Mouse (Mus musculus) erythroblast, embryonic 14.5 days (primary cell): Measurements from ENCODE around the gene Itpripl2.

Experiments used
- GATA1 ChIP-seq: IDR thresholded peaks from 2 replicates; pipeline ENCODE4 v1.6.1; 2012; ENCODE audit warnings: low read length, inconsistent platforms, mixed read lengths
- TAL1 ChIP-seq: IDR thresholded peaks from 3 replicates; pipeline ENCODE4 v1.6.1; 2012; ENCODE audit warnings: low read length, inconsistent platforms, mixed read lengths

- TF ChIP-seq GATA1, result no peak
- TF ChIP-seq TAL1, result no peak
Observed at GRCm38 (mm10) chr7:118494892-118495579, 3.3 kb upstream of the Itpripl2 start.
